Mouse (Mus musculus) brain, adult 2 months (tissue): Measurements from ENCODE around the gene Gria1.

ENCODE experiments used
- DNase-seq: peaks from one replicate; pipeline ENCODE4 v3.0.0; 2011; ENCODE audit warnings: low read depth, low spot score

Gene Gria1

GRCm38 (mm10) chr11:57011024-57011690 lies at the start of gene Gria1:
Gene Gria1, plus strand, starts transcription at chr11:57011387.
- peak; percentile 59 for DNase-seq

GRCm38 (mm10) chr11:56961751-56962150 lies 49.4 kb upstream of the Gria1 start:
- DNase-seq: no peak

DNA sequence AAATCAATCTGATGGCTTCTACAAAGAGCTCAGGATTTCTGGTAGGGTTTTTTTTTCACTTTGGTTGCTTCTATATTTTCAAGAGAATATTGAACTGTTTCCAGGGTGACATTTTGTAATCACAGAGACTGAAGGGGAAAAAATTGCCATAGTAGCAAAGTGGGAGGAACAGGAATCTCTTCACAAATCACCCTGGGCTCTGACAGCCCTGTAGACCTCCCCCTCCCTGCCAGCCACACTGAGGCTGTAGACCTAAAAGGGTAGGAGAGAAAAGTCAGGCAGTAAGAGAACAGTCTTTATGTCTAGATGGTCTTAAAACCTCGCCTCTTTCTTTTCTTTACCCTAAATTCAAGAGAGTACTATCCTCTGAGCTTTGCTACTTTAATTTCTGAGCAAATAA lies 38.4 kb upstream of the Gria1 start:
- DNase-seq: peak; percentile 47

GRCm38 (mm10) chr11:56984321-56985000 lies 26.7 kb upstream of the Gria1 start:
- no peak for DNase-seq

GRCm38 (mm10) chr11:56985457-56985856 lies 25.7 kb upstream of the Gria1 start:
- no peak for DNase-seq

DNA sequence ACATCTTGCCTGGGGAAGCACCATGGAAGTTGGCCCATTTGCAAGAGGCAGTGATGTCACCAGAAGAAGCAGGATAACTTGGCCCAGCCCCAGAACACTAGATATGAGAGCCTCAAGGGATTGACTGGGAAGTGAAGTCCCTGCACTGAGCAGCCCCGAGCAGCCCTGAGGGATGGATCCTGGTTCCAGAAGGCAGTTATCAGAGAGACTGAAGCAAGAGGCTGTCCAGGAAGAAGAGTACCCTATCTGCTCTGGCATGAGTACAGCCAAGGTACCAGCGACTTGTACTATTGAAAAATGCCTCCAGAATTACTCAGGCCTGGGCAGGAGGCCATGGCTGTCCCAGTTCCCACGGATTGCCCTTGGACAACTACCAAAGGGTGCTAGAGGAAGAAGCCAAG lies 11.6 kb upstream of the Gria1 start:
- no peak for DNase-seq

- DNase-seq: no peak
Observed at GRCm38 (mm10) chr11:57004611-57005010, 6.6 kb upstream of the Gria1 start.

GRCm38 (mm10) chr11:57005341-57005740 lies 5.8 kb upstream of the Gria1 start:
- DNase-seq: peak; percentile 61

DNA sequence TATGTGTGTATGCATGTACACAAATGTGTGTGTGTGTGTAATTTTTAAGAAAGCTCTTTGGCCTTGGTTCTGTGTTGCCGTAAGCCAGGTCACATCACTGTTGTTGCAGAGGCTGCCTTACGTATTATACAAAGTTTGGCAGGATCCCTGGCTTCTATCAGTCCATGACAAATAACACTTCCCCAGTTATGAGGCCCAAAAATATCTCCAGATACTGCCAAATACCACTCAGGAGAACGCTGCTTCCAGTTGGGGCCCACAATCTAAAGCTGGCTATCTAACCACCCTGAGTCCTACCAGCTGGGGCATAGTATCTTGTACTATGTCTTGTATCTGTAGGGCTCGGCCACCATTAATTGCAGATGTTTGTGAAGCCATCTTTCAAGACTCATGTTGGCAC lies 3.4 kb upstream of the Gria1 start:
- no peak for DNase-seq

- DNase-seq: peak; percentile 86
Observed at GRCm38 (mm10) chr11:57010611-57011010, 576 bp upstream of the Gria1 start.

DNA sequence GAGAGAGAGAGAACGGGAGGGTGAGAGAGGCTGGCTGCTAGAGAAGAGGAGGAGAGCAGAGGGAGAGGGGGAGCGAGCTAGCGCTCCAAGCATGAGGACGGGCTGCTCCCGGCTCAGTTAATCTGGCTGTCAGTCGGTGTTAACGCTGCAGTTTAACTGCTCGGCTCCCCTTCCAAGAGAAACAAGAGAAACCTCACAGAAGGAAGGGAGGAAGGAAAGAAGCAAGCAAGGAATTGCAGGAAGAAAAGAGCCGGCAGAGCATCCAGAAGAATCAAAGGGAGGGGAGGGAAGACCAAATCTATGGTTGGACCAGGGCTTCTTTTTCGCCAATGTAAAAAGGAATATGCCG lies 478 bp downstream of the Gria1 start:
- DNase-seq: peak; percentile 91

DNA sequence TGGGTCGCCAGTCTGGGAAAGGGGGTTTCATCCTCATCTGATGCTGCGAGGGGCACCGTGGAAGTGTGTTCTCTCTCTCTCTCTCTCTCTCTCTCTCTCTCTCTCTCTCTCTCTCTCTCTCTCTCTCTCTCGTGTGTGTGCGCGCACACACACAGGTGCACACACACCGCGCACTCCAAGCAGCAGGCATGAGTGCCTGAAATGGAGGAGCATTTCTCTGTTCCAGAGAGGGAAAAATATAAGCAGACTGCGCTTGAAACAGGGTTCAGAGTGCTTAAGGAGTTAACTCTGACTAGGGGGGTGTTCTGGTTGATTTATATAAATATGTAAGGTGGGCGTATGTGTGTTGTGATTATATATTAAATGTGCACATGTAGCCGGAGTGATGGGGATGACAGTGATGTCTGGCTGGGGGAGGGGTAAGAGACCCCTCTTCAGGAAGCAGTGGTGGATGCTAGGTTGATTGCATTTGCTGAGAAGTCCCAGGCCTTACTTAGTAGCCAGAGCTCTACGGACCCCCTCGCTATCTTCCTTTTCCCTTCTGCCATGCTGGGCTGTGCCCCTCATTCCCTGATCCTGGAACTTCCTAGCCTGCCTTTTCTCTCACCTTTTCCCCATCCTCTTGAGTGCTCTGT lies 1.2 kb downstream of the Gria1 start:
- DNase-seq: peak; percentile 38

DNA sequence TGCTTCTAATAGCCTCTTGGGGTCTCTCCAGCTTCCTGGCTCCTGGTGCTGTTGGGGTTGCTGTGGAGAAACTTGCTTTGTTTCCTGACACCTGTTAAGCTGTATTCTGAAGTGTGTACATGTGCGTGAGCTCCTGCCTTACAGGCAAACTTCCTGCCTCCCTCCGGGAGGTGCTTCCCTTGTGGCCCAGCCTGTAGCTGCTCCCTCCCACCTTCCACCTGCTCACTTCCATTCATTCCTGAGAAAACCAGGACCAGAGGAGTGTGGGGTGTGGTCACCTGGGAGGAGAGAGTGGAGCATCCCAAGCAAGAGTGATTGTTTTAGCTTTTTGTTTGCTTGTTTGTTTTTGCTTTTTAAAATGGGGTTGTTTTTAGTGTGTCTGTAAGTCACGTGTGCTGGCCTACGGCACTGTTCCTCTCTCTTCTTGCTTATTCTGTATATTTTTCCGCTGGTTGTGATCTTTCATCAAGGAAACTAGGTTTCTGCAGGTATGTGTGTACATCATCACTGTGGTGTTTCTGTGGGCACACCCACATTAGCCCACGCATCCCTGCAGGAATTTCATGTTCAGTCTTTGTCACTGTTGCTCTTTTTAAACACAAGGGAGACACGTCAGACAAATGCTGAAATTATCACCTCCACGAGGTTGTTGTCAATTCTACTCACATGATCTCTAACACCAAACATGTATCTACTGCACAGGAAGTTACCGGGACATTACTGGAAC lies 2.4 kb downstream of the Gria1 start:
- peak; percentile 61 for DNase-seq

DNA sequence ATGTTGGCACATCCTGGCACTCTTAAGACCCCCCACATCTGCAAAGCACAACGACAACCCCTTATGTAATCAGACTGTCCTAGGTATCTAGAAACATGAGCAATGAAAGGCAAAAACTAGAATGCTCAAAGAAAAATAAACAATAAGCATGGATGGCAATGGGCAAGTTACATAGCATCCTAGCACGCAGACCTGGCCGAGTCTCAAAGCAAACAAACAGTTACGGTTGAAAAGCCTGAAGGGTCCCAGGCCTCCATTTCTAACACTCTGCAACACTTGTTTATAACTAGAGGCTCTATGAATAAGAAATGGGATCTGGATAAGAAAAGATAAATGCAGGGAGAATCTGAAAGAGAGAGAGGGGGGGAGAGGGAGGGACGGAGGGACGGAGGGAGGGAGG lies 3.2 kb downstream of the Gria1 start:
- DNase-seq: no peak

DNA sequence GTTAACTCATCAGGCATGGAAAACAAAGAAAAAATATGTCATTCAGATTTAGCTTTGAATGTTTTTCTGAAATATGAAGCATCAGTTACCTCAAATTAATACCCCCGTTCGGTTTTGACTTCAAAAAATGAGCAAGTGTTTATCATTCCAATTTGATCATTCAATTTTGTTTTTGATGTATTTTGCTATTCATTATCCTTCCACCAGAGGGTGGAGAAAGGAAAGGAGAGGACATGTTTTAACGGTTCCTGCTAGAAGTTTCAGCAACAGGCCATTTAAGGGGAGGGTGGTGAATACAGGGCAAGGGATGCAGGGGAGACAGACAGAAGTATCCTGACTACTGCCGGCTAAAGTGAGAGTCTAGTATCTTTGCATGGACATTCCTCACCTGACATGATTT lies 7.3 kb downstream of the Gria1 start:
- peak; percentile 35 for DNase-seq

- DNase-seq: peak; percentile 66
Observed at GRCm38 (mm10) chr11:57022400-57022799, 11.2 kb downstream of the Gria1 start.

GRCm38 (mm10) chr11:57030448-57030847 lies 19.3 kb downstream of the Gria1 start:
- DNase-seq: peak; percentile 91

- DNase-seq: peak; percentile 91
Observed at GRCm38 (mm10) chr11:57038807-57039206, 27.6 kb downstream of the Gria1 start.

- DNase-seq: peak; percentile 53
Observed at GRCm38 (mm10) chr11:57039306-57039705, 28.1 kb downstream of the Gria1 start.

DNA sequence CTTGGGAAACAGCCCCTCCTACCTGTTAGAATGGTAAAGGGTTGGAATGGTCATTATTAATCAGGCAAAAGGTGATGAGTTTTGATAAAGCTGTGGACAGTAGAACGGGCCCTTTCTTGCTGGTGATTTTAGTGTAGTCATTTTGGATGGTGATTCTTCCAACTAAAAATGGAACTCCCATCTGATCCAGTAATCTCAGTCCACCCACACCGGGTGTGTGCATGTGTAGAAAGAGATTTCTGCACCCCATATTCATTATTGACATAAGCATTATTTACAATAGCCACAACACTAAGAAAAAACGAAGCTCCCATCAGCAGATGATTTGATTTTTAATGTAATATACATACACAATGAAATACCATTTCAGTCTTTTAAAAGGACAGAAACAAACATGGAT lies 30.9 kb downstream of the Gria1 start:
- peak; percentile 56 for DNase-seq

GRCm38 (mm10) chr11:57044146-57044545 lies 33.0 kb downstream of the Gria1 start:
- DNase-seq: peak; percentile 83
